In genomic region chr13:54559656-54560055, GRCm38 (mm10) we compare ENCODE assay signal across 19 mouse cellular contexts.
"Had no signal": no experiment of that assay in that cellular context is flagged by ENCODE, and none has a peak within 500 bp of the region (broad histone marks: within the 10 kb centered on the region; RNA-seq: fewer than 3 reads in every experiment).

No protein-coding gene starts in this region.

- H3K9ac ChIP-seq: heart, embryonic 12.5 days; hindbrain, embryonic 13.5 days; hindbrain, embryonic 15.5 days; limb, embryonic 13.5 days; limb, embryonic 15.5 days; liver, embryonic 12.5 days; liver, embryonic 14.5 days had no signal

- H3K9me3 ChIP-seq: heart, embryonic 10.5 days; heart, embryonic 12.5 days; hindbrain, embryonic 13.5 days; hindbrain, embryonic 15.5 days; limb, embryonic 13.5 days; limb, embryonic 15.5 days; liver, embryonic 12.5 days had no signal

- H3K4me3 ChIP-seq: heart, embryonic 10.5 days; heart, embryonic 12.5 days; hindbrain, embryonic 13.5 days; hindbrain, embryonic 15.5 days; limb, embryonic 13.5 days; limb, embryonic 15.5 days; liver, embryonic 12.5 days had no signal

- H3K4me2 ChIP-seq: heart, embryonic 12.5 days; hindbrain, embryonic 13.5 days; hindbrain, embryonic 15.5 days; limb, embryonic 13.5 days; limb, embryonic 15.5 days; liver, embryonic 12.5 days had no signal

- H3K27ac ChIP-seq: heart, embryonic 10.5 days; hindbrain, embryonic 13.5 days; hindbrain, embryonic 15.5 days; hindbrain, postnatal 0 days; kidney, postnatal 0 days; limb, embryonic 13.5 days; limb, embryonic 15.5 days; liver, embryonic 12.5 days; liver, embryonic 14.5 days had no signal

- ATAC-seq: hindbrain, postnatal 0 days; intestine, embryonic 16.5 days; liver, embryonic 12.5 days had no signal

- H3K27me3 ChIP-seq: heart, embryonic 12.5 days; hindbrain, embryonic 13.5 days; hindbrain, embryonic 15.5 days; limb, embryonic 13.5 days; limb, embryonic 15.5 days; liver, embryonic 12.5 days had no signal

- DNase-seq: gastrocnemius, postnatal 14 days; gastrocnemius, postnatal 36 days; heart, adult 18-20 months; heart, postnatal 10 days; kidney, adult 11 months; layer of hippocampus, adult 9-11 months; layer of hippocampus, postnatal 36 days; left cerebral cortex, postnatal 4 days had no signal
